Mouse (Mus musculus) cortical plate, adult 2 months (tissue): ENCODE measurements at regions not wholly inside any gene's neighbourhood (a gene's known extent, or its start where the extent isn't known, plus 50 kb on each side); places are given as distances from the start of the nearest gene placed in this dataset.

Experiments
- CTCF ChIP-seq: fragments of 200-500 bp; IDR thresholded peaks from 2 replicates; pipeline ENCODE4 v1.5.1; 2011; ENCODE audit warnings: mild to moderate bottlenecking, control low read depth, low read length; ENCODE audit not compliant: insufficient read depth; ENCODE audit errors: extremely low read depth
- POLR2A ChIP-seq: fragments of 200-500 bp; IDR thresholded peaks from 2 replicates; pipeline ENCODE4 v1.6.1; 2011; ENCODE audit warnings: mild to moderate bottlenecking, low read length, control low read depth; ENCODE audit not compliant: insufficient read depth; ENCODE audit errors: extremely low read depth

- no peak for TF ChIP-seq POLR2A
- no peak for TF ChIP-seq CTCF
These were observed 221.0 kb upstream of the Slc24a2 start for GRCm38 (mm10) chr4:87451251-87451650.
